Mouse (Mus musculus) thymus, postnatal 25 days (tissue): ENCODE measurements at regions not wholly inside any gene's neighbourhood (a gene's known extent, or its start where the extent isn't known, plus 50 kb on each side); places are given as distances from the start of the nearest gene placed in this dataset.
A peak's percentile ranks its signal among the peaks of the same experiment; 100 is the strongest.

Experiments
- DNase-seq: peaks from one replicate; pipeline ENCODE4 v3.0.0; 2022

- DNase-seq: no peak
Measured at GRCm38 (mm10) chr1:35429471-35429870, 579.7 kb downstream of the Plekhb2 start.

DNA sequence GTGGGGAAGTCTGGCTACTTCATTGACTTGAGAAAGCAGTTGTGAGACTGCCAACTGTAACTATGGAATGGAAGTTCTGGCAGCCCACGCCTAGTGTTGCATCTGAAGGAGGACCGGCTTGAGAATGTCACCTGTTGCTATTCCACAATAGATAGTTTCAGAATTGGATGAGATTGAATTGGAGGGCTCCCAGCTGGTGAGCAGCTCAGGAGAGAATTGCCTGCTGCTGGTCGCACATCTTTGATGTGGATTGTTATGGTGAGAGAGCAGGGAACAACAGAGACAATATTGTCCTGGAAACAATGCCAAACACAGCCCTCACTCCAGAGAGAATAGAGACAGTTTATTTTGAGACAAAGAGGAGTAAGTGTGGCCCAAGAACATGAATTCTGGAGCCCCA lies 585.9 kb downstream of the Plekhb2 start:
- no peak for DNase-seq

GRCm38 (mm10) chr1:35447345-35447744 lies 597.6 kb downstream of the Plekhb2 start:
- DNase-seq: no peak

GRCm38 (mm10) chr1:35452441-35453107 lies 602.8 kb downstream of the Plekhb2 start:
- no peak for DNase-seq

DNA sequence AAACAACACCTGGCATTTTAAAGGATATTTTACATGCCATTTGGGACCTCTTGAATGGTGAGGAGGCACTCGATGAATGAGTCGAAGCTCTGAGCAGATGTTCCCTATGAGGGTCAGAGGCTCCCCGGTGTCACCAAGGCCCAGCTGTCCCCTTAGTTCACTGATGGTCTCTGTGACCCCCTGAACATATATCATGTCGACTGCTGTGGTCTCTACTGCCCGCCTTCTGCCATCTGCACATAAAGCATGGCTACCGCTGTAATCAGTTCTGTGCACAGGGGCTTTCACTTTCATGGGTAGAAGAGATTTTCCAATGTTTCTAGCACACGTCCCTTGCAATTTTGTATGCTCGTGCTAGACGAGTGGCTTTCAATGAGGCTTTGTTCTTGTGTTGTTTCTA lies 607.8 kb downstream of the Plekhb2 start:
- no peak for DNase-seq

- DNase-seq: no peak
Measured at GRCm38 (mm10) chr1:35465081-35465480, 603.1 kb upstream of the Hs6st1 start.

- DNase-seq: no peak
Measured at GRCm38 (mm10) chr1:35469185-35469753, 598.9 kb upstream of the Hs6st1 start.

DNA sequence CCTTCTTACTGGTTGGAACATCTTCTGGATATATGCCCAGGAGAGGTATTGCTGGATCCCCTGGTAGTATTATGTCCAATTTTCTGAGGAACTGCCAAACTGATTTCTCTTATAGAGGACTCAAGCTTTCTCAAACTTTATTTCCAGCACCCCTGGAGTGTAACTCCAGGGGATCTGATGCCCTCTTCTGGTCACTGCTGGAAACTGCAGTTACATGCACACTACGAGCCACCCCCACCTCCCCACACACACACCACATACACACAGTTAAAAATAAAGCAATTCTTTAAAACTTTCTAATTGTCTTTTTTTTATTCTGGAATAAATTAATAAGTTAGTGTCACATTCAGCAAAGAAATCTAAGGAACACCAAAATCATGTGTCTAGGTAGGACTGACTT lies 589.9 kb upstream of the Hs6st1 start:
- peak; percentile 10 for DNase-seq

DNA sequence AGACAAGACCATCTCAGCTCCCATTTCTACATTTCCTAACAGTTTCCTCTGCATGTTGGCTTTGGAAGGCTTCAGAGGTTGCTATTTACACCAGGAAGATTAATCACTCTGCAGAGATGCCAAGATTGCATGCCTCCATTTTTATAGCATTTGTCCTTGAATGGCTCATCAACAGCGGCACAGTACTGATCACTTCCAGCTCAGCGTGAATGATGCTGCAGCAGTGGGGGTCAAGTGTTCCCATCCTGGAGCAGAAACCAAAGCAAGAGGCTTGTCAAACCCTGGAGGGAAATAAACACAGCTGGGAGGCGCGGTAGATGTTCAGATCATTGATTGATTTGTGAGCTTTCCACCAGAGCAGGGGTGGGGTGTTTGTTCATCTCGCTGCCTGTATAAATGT lies 572.2 kb upstream of the Hs6st1 start:
- DNase-seq: no peak

DNA sequence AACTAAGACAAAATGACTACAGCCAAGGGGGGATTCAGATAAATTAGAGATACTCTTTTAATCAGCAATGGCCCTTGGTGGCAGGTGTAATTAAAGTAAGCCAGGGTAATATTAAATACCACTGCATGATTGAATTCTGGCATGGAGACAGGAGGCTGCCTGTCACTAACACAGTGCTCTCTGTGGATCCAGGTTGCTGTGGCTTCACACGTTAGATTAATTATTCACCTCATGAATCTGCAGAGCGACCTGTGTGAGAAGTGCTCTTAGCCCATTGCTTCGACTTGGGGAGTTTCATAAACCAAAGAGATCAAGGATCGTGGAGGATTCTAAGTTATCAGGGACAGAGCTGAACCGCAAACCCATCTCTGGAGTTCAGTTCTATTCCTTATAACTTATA lies 545.2 kb upstream of the Hs6st1 start:
- no peak for DNase-seq

DNA sequence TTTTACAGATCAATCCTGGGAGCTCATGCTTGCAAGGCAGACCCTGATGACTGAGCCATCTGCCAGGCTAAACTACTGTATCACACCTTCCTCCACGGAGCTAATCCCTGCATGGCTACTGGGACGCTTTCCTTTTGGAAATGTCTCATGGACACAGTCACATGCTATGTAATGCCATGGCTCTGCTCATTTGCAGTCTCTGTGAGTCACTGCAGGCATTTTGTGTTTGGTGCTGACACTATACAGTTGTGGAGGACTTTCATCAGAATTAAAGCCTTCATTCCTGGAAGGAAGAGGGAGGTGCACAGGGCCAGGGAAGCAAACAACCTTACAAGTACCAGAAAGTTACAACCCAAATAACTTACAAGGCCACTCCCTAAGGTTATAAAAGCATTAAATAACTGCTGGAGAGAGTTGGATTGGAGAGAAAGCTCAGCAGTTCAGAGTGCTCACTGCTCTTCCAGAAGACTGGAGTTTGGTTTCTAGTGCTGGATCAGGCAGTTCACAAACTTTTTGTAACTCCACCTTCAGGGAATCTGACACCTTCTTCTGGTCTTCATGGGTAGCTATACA lies 544.3 kb upstream of the Hs6st1 start:
- DNase-seq: no peak

GRCm38 (mm10) chr1:35524788-35525187 lies 543.4 kb upstream of the Hs6st1 start:
- DNase-seq: no peak

DNA sequence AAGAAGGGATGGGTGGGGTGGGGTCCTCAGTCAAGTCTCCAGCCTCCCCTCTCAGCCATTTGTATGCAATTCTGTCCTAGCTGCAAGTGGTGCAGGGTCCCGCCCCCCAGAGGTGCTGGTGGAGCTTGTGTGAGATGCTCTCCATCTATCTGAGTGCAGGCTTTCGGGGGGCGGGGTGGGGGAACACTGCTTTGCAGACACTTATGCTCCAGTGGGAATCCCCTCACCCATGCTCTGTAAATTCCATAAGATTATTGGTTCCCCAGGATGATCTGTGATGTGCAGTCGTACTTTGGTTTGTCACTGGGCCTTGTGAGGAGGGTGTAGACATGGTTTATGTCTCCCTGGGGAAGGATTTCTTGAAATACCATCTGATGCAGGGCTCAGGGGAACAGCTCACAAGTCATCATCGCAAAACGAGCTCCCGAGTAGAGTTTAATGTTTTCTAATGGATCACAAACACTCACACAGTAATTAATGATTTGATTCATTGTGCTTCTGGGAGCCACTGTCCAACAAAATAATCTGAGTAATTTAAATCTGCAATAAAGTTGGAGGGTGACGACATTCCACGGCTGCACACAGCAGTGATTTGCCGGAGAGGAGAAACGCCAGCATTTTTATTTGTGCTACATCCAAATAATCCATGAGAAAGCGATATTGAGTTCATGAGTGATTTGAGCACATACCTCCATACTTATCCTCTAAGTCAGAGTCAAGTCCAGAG lies 540.3 kb upstream of the Hs6st1 start:
- DNase-seq: no peak

- DNase-seq: no peak
Measured at GRCm38 (mm10) chr1:35535470-35535869, 532.7 kb upstream of the Hs6st1 start.

DNA sequence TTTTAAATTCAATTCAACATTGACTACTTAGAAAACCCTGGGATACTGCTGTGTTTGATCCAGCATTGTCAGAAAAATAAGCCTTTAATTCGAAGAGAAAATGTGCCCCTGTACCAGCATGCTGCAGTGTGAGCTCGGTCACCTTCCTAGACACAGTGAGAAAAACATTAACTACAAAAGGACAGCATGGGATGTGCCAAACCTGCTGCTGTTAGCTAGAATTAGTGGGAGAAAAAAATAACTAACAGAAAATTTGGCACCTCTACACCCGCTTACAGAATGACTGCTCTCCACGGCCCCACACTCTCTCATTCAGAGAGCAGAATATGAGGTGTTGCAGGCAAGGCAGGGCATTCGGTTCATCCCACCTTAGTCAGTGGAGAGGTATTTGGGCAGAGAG lies 531.9 kb upstream of the Hs6st1 start:
- DNase-seq: no peak

GRCm38 (mm10) chr1:35548845-35549244 lies 519.4 kb upstream of the Hs6st1 start:
- DNase-seq: no peak

DNA sequence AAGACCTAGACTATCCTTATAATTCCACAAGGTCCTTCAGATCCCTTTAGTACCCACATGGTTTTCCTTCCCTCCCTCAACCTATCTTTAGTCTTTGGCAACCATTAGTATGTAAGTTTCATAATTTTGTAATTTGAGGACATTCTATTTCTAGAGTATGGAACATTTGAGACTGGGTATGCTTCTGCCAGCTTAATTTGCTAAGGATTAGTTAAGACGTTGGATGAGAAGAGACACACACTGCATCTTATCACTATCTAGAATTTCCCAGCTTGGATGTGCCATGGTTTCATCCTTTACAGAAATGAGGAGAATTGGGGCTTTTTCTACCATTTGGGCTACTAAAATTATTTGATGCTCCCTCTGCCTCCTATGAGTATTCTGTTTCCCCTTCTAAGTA lies 516.7 kb upstream of the Hs6st1 start:
- no peak for DNase-seq

- no peak for DNase-seq
Measured at GRCm38 (mm10) chr1:35562786-35563185, 505.4 kb upstream of the Hs6st1 start.

DNA sequence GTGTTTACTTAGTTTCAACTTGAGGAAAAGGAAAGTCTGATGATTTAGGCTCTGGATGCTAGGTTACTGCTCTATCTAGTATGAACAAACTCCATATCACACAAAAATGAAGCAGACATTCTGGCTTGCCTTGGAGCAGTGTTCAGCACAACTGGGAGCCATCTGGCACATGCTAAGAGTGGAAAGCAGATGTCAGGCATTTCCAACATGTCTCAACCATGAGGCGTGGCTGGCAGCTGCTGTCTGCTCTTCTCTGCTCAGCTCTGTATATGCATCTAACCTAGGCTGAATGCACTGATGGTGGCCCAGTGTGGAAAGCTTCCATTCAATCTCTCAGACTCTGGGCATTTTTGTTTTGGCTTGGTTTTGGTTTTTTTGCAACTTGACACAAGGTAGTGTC lies 493.0 kb upstream of the Hs6st1 start:
- no peak for DNase-seq

GRCm38 (mm10) chr1:35579392-35579791 lies 488.8 kb upstream of the Hs6st1 start:
- DNase-seq: no peak

DNA sequence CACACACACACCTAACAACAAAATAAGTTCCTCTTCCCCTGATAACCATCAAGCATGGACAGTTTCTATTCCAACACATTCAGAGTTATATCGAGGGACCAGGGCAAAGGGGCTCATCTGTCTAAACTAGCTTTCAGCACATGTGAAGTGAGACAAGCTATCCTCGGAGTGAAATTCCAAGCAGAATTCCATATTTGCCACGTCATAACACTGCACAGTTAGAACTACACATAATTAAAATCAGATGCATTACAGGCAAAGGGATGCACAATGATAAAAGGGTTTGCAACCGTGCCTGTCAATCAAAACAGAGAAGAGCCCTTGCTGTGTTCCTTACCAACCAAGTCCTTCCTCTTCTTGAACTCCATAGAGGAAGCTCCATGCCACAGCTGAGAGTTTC lies 488.2 kb upstream of the Hs6st1 start:
- no peak for DNase-seq

DNA sequence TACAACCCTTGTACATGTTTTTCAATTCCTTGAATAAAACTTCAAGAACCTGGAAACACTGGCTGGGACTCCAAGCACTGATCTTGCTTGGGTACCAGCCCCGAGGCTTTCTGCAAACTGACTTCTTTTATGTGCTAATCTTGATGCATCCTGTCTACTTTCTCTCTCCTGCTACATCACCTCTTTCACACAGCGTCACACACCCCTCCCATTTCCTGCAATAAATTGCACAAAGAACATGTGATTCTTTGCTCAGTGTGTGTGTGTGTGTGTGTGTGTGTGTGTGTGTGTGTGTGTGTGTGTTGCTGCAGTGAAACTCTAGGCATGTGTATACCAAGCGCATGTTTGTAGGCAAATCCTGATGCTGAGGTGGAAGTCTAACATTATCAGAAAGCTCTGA lies 487.7 kb upstream of the Hs6st1 start:
- DNase-seq: peak; percentile 58

GRCm38 (mm10) chr1:35587900-35588299 lies 480.3 kb upstream of the Hs6st1 start:
- DNase-seq: no peak

- no peak for DNase-seq
Measured at GRCm38 (mm10) chr1:35588939-35589338, 479.3 kb upstream of the Hs6st1 start.
